Mouse (Mus musculus): Measurements from ENCODE around the gene Vmn1r38. TPM values are rescaled to one million over a fixed set of nuclear protein-coding genes. Genes with fewer than 3 reads are reported as not detected.

The Vmn1r38 gene
- not detected for total RNA-seq (2023)

DNA sequence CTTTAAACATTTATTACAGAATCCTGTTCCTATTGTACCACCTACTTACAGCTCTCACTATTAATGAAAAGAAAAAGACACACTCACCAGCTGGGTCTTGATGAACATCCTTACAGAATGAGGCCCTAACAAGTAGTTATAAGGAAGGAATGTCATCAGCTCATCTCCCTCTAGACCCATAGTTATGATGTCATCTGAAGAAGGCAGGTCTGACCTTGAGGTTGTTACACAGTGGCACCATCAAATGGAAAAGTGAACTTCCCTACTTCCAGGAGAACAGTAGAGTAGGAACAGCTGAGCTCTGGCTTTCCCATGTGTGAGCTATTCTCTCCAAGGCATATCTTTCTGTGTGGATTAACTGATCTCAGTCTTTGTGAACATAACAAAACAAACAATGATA is at the start of gene Vmn1r38:
TSS of gene Vmn1r38 (minus strand) at position 101 of the 400 bp plus-strand sequence.

DNA sequence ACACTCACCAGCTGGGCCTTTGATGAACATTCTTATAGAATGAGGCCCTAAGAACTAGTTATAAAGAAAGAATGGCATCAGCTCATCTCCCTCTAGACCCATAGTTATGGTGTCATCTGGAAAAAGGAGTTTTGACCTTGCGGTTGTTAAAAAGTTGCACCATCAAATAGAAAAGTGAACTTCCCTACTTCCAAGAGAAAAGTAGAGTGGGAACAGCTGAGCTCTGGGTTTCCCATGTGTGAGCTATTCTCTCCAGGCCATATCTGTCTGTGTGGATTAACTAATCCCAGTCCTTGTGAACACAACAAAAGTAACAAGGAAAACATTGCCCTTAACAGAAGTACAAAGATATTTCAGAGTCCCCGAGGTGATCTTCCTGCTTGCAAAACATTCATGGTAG is 28.1 kb upstream of the Vmn1r38 start, which contains the start of gene Vmn1r39:
TSS of gene Vmn1r39 (minus strand) at position 101 of the 400 bp plus-strand sequence.

DNA sequence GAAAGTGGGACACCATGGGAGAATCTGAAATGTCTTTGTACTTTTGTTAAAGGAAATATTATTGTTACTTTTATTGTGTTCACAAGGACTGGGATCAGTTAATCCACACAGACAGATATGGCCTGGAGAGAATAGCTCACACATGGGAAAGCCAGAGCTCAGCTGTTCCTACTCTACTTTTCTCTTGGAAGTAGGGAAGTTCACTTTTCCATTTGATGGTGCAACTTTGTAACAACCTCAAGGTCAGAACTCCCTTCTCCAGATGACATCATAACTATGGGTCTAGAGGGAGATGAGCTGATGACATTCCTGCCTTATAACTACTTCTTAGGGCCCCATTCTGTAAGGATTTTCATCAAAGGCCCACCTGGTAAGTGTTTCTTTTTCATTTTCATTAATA is 53.3 kb downstream of the Vmn1r38 start, which contains the start of gene Vmn1r37:
TSS of gene Vmn1r37 (plus strand) at position 301 of the 400 bp plus-strand sequence.

Other genes with a start within 250 kb of the Vmn1r38 start
- gene Mad2l1, start 247.2 kb downstream of the Vmn1r38 start, total RNA-seq (2023): 10 to 100 TPM; 45.1 to 45.2 TPM
- gene Vmn1r32, start 222.5 kb downstream of the Vmn1r38 start, total RNA-seq (2023): not detected
- gene Vmn1r33, start 164.3 kb downstream of the Vmn1r38 start, total RNA-seq (2023): not detected
- gene Vmn1r34, start 138.7 kb downstream of the Vmn1r38 start, total RNA-seq (2023): not detected
- gene Vmn1r35, start 96.7 kb downstream of the Vmn1r38 start, total RNA-seq (2023): not detected
- gene Vmn1r36, start 63.5 kb downstream of the Vmn1r38 start, total RNA-seq (2023): not detected
- gene Vmn1r37, start 53.2 kb downstream of the Vmn1r38 start, total RNA-seq (2023): not detected
- gene Vmn1r39, start 28.0 kb upstream of the Vmn1r38 start, total RNA-seq (2023): not detected
- 10 to 100 TPM; 61.8 to 63.1 TPM for gene Gng12, start 113.8 kb upstream of the Vmn1r38 start, total RNA-seq (2023)

All from neutrophil, adult 83 days (primary cell).